Mouse (Mus musculus) testis, postnatal 14 days (tissue): Measurements from ENCODE around the gene Paxx.

Experiments
- DNase-seq: peaks from one replicate; pipeline ENCODE4 v3.0.0; 2021; ENCODE audit warnings: low spot score

The Paxx gene

DNA sequence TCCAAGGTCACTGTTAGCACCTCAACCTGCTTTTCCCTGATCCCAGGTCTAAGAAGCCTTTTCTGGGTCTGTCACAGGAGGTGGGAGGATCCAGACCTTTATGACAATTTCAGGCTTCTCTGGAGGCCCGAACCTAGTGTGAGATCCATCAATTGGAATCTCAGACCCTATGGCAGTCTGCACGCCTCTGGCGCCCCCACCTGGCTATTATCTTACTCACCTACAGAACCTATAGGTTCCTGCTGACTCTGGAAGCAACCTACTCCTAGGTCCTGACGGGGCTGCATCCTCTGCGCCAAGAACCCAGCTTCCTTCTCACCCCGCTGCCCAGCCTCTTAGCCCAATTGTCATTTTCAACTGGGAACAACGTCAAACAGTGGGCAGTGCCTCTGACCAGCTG, 22.1 kb upstream of the Paxx start:
- DNase-seq: no peak

DNA sequence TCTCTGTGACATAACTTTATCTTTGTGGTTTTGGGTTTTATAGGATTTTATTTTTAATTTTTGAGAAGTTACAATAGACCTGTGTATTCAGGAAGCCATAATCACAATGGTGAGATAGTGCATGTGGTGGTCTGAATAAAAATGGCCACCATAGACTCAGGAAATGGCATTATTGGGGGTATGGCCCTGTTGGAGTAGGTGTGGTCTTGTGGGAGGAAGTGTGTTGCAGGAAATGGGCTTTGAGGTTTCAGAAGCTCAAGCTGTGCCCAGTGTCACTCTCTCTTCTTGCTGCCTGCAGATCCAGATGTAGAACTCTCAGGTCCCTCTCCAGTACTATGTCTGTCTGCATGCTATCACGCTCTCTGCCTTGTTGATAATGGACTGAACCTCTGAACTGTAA, 19.6 kb upstream of the Paxx start:
- DNase-seq: no peak

DNA sequence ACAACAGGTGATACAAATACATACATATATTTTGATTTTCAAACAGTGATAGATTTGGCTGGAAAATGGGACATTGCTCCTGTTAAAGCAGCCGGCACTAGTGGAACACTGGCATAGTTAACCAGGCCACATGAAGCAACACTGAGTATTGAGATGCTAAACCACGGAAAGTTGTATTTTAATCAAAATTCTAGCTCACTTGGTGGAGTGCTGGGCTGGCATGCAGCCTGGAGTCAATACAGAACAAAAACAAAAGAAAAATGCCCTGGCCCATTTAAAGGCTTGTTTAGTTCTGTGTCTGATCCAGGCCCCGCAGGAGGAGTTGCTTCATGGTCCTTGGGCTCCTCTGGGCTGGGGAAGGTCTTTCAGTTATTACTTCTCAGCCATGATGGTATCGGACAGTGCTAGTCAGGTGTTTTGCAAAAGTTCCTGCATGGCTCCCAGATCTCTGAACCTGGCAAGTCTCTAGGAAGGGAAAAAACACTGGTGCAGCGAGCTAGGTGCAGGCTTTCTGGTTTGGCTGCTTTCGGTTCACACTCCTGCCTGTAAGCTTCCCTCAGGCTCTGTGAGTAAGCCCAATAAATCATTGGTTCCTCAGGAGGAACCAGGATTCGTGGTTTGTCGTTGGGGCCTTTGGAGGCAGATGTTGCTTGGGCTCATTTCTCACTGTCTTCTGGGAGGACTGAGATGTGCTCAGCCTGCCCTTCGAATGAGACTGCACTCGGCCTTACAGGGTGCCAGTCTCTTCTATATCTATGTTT, 18.8 kb upstream of the Paxx start:
- DNase-seq: no peak

DNA sequence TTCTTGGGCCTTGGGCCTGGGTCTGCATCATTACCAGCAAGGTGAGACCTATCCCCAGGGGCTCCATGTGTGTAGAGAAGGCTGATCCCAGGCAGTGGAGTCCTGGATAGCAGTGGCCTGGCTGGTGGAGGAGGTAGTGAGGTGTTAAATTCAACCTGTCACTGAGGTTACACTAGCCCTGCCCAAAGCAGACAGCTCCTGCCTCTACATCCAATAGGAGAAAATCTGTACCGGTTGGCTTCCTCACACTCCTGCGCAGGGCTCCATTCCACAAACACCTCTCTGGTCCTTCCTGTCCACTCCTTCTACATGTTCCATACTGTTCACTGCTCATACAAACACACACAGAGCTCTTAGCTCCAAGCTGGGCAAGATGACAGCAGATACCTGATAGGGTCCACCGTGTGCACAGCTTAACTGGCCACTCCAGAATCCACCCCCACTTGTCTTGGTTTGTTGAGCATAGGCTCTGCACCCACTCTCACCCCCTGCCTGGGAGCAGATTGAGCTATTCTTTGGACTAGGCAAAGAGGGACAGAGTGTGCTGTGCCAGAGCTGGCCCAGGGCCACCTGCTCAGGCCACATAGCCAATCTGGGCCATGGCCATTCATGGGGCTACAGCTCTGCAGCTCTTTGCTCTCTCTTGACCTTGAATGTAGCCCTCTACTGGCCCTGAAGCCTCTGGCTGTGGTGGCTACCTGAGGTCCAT, 17.2 kb upstream of the Paxx start:
- peak; percentile 77 for DNase-seq

DNA sequence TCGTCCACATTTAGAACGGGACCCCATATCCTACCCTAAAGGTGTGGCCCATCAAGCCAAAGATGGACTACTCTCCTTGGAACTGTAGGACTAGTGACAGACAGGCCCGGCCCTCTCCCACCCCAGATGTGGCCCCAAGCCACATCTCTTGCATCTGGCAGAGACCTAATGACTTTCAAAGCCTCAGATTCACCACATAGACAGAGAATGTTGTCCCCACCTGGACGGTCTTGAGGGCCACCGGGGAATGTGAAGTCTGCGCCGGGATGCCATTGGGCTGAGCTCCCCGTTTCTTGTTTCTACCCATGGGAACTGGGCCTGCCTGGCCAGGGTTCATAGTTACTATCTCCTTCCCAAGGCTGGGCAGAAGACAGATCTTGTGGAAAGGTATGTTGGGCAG, 16.6 kb upstream of the Paxx start:
- no peak for DNase-seq

DNA sequence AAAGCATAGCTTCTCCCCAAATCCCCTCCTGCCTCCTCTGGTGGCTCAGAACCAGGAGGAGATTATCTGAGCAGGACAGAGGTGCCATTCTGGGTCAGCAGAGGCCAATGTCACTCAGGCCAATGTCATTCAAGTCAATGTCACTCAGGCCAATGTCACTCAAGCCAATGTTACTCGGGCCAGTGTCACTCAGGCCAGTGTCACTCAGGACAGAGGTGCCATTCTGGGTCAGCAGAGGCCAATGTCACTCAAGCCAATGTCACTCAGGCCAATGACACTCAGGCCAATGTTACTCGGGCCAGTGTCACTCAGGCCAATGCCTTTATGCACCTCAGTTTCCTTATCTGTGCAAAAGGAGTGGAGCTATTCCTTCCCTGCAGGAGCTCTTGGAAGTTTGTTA, 11.7 kb upstream of the Paxx start:
- no peak for DNase-seq

DNA sequence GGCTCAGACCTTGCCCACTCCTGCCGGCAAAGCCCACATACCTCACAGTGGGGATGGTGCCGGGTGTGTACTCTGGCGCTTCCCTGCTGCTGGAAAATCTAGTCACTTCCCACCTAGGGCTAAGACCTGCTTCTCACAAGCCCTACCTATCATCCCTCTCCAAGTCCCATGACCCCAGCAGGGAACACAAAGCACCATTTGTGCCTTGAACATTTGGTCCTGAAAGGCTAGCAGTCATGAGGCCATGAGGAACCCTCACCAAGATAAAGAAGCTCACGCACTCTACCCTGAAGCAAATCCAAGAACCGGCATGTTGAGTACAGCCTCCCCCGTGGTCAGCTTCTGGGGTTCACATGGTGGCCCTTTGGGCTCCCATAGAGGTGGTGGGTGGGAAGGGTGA, 9.1 kb upstream of the Paxx start, which contains the start of gene Ptgds:
TSS of gene Ptgds (minus strand) at position 78 of the 400 bp plus-strand sequence.
- no peak for DNase-seq

DNA sequence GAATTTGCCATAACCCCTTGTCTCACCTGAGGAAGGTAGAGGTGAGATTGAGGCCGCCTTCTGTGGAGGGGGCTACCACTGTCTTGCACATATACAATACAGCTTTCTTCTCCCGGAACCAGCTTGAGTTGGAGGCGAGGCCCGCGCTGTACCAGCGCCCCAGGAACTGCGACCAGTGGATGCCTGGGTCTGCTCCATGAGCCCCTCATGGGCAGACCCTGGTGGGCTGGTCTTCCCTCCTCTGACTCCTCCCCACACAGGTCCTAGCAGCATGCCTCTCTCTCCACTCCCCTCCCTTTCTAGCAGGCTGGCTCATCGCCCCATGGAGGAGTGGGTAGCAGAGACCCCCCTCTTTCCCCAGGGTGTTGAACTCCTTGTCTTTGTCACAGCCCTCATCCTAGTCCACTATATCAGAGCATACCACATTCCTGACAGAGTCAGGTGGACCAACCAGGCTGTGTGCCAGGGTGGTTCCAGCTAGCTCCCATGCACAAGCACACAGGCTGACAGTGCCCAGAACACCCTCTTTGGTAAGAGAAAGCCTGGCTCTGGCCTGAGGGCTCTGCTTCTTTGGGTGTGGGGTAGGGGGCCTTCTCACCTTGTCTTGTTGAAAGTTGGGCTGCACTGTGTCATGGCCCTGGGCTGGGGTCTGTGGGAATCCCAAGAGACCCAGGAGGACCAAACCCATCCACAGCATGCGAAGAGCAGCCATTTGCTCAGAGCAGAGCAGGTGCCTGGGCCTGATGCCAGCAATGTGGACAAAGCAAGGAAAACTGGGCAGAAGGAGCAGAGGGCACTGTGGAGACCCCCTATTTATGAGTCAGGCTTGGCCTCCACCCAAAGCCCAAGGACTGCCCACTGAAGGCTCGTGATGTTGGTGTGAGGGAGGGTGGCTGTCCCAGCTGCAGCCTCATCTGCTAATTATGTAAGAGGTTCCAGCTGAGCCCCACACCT, 8.3 kb upstream of the Paxx start:
- DNase-seq: no peak

DNA sequence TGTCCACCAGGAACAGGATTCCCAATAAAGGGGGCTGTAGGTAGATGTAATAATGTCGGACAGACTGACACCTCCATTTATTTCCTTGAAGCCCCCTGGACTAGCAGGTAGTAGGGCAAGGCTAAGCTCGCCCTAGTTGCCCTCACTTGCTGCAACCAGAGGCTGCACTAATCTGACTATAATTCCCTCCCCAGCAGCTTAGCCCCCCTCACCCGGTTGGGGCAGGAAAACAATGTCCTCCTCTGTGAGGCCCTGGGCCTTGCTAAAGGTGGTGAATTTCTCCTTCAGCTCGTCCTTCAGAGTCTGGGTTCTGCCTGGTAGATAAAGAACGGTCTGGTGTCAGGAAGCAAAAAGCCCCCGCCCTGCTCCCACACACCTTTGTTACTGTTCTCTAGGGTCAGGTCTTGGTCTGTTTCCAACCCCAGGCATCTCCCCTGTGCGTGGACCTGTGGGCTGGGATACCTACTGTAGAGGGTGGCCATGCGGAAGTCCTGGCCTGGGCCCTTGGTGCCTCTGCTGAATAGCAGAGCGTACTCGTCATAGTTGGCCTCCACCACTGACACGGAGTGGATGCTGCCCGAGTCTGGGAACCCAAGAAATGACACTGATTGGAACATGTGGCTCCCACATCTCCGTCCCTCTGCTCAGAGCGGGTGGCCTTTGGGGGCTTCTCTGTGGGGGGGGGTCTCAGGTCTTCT, 6.9 kb upstream of the Paxx start:
- DNase-seq: peak; percentile 37

DNA sequence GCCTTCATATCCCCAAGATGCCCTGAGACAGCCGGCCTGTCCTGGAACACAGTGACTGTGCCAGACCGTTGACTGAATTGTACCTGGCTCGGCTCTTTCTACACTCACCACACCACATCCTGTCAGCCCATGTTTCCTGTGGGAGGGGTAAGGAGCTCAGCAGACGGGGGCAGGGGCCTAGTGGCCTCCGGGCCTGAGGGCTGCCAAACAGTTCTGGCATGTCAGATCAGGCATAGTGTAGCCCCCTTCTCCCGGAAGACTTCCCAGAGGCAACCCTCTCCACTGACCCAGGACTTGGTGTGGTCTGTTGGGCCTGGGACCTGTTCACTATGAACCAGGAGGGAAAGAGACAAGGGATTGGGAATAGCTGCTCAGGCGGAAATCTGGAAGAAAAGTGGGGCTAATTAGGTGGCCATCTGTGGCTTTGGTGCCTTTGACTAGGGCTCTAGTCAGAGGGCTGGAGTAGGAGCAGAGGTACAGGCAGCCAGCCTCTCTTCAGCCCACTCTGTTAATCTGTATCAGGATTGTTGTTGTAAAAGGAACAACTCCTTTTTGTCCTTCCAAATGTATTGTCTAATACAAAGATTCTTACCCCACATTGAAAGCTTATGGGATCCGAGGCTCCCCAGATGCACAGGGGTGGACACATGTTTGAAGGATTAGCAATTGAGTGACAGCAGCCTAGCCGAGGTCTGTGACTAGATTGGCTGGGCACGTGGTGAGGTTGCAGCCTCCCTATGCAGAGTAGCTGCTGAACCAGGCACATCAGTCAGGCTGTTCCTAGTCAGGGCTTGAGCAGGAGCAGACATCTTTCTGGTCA, 5.1 kb upstream of the Paxx start:
- DNase-seq: no peak

DNA sequence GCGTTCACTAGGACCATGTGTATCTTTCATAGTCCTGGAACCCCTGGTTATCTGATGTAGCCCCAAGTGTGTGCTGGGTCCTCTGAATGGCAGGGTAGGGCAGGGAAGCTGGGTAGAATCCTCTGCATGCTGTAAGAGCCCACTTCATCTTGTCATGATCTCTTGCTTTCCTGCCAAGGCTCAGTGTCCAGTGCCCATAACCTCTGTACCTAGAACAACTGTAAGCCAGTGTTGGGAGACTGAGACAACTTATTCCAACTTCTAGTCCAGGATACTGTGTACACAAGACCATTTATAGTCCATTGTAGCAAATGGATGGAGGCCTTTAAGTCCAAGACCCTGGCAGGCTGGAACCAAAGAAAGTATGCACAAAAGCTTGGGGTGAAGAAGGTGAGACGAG, 4.4 kb upstream of the Paxx start:
- DNase-seq: no peak

DNA sequence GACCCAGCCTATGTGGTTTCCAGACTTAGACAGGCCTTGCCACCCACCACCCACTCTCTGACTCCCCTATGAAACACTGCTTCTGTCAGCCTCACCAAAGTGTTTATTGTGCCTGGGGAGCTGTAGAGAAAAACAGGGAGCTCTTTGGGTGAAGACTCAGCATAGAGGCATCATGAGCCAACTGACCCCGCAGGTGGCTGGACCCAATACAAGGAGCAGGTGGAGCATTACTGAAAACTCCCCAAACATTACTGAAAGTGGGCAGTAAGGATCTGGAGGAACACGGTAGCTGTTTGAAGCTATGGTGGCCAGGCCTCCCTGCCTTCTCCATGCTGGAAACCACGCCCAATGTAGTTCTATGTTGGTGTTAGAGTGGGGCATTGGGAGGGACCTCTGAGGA, 2.7 kb upstream of the Paxx start:
- no peak for DNase-seq

DNA sequence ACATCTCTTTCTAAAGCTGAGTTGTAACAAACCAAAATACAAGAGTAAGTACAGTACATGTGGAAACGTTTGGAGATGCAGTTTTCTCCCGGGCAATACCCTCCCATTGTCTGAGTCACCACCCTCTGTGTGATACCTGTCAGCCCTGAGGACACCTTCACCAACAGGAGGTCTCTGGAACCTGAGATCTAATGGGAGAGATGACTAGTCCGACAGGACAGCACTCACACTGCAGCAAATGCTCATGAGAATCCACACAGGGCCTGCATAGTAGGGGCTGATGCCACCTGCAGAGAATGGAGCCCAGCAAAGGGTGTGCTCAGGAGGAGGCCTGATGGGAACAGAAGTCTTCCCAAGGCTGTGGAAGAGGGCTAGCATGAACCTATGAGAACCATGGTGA, 513 bp upstream of the Paxx start:
- DNase-seq: no peak

DNA sequence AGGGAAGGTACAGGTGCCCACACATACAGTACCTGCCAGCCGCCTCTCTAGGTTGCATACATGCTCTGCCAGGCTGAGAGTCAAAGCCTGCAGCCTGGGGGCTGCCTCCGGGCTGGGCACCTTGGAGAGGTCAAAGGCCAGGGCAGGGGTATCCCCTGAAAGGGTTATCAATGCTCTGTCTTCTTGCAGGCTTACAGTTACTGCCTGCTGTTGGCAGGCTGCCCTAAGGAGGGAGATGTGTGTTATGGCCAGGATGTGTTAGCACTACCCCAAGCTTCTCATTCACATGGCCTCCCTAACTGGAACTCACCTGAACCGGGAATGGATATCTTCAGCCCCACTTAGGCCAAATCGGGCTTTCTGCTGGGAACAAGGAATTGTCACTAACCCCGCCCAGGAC, 759 bp downstream of the Paxx start:
- DNase-seq: no peak

DNA sequence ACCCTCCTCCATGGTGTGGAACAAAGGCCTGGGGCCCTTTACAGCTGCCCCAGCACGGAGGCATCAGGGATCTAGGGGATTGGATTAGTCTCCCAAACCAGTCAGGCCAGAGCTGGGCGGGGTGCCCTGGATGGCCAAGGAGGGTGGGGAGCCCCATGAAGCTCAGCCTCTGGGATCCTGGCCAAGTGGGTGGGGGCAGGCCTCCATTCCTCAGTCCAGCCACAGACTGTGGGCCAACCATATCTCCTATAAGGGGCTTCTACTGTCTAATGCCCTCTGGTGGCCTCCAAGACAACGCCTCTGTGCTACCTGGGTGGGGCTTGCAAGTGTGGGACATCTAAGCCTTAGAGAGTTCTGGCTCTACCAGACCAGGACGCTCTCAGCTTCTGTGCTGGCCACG, 2.0 kb downstream of the Paxx start:
- DNase-seq: no peak

DNA sequence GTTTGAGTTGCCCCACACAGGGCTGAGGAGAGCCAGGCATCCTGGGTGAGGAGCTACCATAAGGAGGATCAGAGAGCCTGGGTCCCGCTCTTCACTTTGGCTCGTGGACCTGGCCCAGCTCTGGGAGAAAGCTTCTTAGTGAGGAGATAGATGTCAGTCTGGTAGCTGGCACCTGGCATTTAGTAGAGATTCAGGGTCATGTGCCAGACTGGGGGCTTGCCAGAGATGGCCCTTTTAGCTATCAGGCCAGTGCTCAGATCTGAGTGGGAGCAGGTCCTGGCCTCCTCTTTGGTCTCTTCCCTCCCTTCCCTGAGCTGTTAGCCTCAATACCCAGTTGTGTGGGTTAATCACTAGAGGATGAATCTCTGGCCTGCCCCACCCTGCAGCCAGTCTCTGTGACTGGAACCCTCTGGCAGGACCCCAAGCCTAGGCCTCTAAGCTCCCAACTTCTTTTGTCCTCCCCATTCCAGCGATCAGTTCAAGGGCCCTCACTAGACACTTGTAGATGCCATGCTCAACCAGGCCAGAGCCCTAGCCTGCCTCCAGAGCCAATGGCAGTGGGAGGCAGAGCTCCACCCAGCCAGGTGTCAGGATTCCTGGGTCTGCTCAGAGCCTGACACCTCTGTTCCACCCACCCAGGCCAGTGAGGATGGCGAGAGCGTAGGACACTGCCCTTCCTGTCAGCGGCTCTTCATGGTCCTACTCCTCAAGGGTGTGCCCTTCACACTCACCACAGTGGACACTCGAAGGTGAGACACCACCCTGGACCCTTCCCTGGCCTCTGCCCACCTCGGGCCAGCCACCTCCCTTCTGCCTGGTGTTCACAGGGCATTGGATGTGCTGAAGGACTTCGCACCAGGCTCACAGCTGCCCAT, 3.6 kb downstream of the Paxx start:
- no peak for DNase-seq

DNA sequence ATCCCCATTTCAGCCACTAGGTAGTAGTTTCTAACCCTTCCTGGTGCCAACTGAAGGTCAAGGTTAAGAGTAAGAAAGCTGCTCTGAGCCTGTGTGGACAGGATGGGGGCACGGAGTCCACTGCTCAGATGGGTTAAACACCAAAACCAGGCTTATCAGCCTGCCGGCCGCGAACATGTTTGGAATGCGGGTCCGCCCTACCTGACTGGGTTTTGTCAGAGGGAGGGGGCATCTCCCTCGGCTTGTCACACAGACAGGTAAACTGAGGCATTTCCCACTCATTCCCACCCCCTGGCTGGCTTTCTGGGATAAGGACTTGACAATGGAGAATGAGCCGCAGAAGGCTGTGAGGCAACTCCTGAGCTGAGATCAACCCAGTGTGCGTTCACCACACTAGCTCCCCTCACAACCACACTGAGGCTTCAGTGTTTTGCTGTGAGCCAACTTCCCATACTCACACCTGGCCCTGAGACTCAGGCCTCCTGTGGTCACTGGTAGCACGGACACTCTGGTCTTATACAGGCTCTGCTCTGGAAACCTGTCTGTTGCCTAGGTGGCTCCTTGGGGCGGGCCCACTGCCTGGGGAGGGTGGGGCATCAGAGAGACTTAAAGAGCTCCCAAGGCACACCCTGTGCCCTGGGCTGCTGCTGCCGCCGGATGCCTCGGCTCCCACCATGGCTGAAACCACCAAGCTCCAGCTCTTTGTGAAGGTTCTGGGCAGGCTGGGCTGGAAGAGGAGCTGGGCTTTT, 4.5 kb downstream of the Paxx start, which contains the start of gene Clic3:
TSS of gene Clic3 (plus strand) at position 634 of the 749 bp plus-strand sequence.
- no peak for DNase-seq

DNA sequence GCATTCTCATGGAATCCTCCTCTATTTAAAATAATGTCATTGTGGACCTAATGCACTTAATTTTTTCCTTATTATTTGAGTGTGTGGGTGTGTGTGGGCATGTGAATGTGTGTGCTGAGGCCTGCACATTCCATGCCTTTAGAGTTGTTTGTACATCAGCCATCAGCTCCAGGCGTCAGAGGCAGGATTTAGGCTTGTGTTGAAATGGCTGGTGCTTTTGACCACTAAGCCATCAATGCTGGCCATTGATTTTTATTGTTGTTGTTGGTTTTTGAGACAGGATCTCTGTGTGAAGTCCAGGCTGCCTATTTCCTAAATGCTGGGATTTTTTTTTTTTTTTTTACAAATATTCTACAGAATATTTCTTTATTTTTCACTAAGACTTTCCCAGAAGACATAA, 7.9 kb downstream of the Paxx start:
- no peak for DNase-seq
